Mouse (Mus musculus): ENCODE data around the gene Olr1. TPM values are rescaled to one million over a fixed set of nuclear protein-coding genes. Genes with fewer than 3 reads are reported as not detected.

Gene Olr1
- not detected in 2 replicates for polyA plus RNA-seq (2014; fragmentation: Nextera tagmentation; extraction: Ambion mirVana)

DNA sequence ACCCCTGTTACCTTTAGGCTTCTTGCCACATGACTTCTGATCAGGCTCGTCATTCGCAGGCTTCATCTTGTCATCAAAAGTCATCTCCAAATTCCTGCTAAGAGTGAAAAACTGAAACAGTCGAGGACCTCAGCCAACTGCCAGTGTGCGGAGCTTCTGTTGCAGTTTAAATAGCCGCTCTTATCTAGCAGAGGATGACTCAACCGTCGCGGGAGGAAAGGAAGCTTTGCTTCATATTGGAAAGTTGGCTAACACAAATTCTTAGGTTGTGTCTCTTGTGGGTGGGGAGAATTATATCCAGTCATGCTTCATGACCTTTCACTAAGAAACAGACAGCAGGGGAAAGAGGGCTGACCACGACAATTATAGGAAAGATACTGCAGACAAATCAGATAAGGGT is at the start of gene Olr1:
Gene Olr1 (minus strand): TSS at position 142 of the 400 bp plus-strand sequence.
- no peak within 1 kb of the TSS for H3K9ac ChIP-seq
- no peaks in the 10 kb centered on the region for H3K36me3 ChIP-seq (replicated peaks; ENCODE audit: control insufficient read depth, insufficient read depth)
- no peaks in the 10 kb centered on the region for H3K9me3 ChIP-seq (ENCODE audit: control insufficient read depth, low read length)
- H3K27ac ChIP-seq: no peak within 1 kb of the TSS
- 87% methylated on average over 9 of the region's 9 CpGs for WGBS
- no peak within 1 kb of the TSS for H3K4me3 ChIP-seq (replicated peaks; ENCODE audit: low read length)
- ATAC-seq (ENCODE audit: low FRiP score) (no peak), DNase-seq (ENCODE audit: low spot score) (no peak)
- H3K27me3 ChIP-seq (ENCODE audit: control insufficient read depth, insufficient read depth, low read length): no peaks in the 10 kb centered on the region
- no peak within 1 kb of the TSS for H3K4me2 ChIP-seq (replicated peaks)
- no peaks in the 10 kb centered on the region for H3K4me1 ChIP-seq (replicated peaks; ENCODE audit: control insufficient read depth, insufficient read depth, low read length)

DNA sequence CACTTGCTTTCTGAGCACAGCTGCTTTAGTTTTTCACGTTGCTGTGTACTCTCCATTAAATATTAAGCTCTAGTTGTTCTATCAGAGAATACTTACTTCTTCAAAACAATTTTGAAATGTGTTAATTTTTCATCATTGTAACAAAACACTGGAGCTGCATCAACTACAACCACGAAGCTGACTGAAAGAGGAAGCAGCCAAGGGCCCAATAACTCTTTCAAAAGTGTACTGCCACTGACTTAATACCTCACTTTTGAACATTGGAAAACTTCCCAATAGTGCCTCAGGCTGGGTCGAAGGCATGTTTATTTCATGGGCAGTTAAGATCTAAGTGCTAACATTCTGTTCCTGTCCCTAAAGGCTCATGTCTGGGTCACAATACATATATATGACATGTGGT is 41.0 kb upstream of the Olr1 start:
- WGBS: 83% methylated on average over 3 of the region's 3 CpGs
- DNase-seq (ENCODE audit: low spot score) (no peak), ATAC-seq (ENCODE audit: low FRiP score) (no peak)
- H3K36me3 ChIP-seq (replicated peaks; ENCODE audit: control insufficient read depth, insufficient read depth): 0 out of 2 replicates have a peak, but pooled peaks cover 3% of the 10 kb centered on the region
- no peak overlapping the region for H3K27ac ChIP-seq
- H3K4me3 ChIP-seq (replicated peaks; ENCODE audit: low read length): no peak overlapping the region
- no peaks in the 10 kb centered on the region for H3K4me1 ChIP-seq (replicated peaks; ENCODE audit: control insufficient read depth, insufficient read depth, low read length)
- no peaks in the 10 kb centered on the region for H3K9me3 ChIP-seq (ENCODE audit: control insufficient read depth, low read length)
- H3K4me2 ChIP-seq (replicated peaks): no peak overlapping the region
- H3K9ac ChIP-seq: no peak overlapping the region
- no peaks in the 10 kb centered on the region for H3K27me3 ChIP-seq (ENCODE audit: control insufficient read depth, insufficient read depth, low read length)

DNA sequence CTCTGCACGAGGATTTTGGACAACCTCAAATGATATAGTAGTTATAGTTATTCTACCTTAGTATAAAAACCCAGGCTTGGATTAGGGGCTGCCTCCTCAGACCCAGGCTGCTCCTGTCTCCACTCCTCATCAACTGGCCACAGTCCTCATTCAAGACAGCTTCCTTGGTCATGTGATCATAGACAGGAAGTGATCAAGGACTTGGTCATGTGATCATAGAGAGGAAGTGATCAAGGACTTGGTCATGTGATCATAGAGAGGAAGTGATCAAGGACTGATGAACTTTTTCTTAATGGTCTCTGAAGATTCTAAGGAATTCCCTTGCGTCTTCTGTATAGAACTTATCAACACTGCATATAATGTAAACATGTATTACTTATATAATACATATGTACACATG is 40.3 kb upstream of the Olr1 start:
- H3K36me3 ChIP-seq (replicated peaks; ENCODE audit: control insufficient read depth, insufficient read depth): peaks cover 10% of the 10 kb centered on the region; the same call in 1 of the 2 replicates
- H3K4me3 ChIP-seq (replicated peaks; ENCODE audit: low read length): no peak overlapping the region
- H3K9me3 ChIP-seq (ENCODE audit: control insufficient read depth, low read length): no peaks in the 10 kb centered on the region
- DNase-seq (ENCODE audit: low spot score) (no peak), ATAC-seq (ENCODE audit: low FRiP score) (no peak)
- H3K27ac ChIP-seq: no peak overlapping the region
- H3K9ac ChIP-seq: no peak overlapping the region
- H3K27me3 ChIP-seq (ENCODE audit: control insufficient read depth, insufficient read depth, low read length): no peaks in the 10 kb centered on the region
- H3K4me2 ChIP-seq (replicated peaks): no peak overlapping the region
- 90% methylated on average over 2 of the region's 2 CpGs for WGBS
- H3K4me1 ChIP-seq (replicated peaks; ENCODE audit: control insufficient read depth, insufficient read depth, low read length): no peaks in the 10 kb centered on the region

DNA sequence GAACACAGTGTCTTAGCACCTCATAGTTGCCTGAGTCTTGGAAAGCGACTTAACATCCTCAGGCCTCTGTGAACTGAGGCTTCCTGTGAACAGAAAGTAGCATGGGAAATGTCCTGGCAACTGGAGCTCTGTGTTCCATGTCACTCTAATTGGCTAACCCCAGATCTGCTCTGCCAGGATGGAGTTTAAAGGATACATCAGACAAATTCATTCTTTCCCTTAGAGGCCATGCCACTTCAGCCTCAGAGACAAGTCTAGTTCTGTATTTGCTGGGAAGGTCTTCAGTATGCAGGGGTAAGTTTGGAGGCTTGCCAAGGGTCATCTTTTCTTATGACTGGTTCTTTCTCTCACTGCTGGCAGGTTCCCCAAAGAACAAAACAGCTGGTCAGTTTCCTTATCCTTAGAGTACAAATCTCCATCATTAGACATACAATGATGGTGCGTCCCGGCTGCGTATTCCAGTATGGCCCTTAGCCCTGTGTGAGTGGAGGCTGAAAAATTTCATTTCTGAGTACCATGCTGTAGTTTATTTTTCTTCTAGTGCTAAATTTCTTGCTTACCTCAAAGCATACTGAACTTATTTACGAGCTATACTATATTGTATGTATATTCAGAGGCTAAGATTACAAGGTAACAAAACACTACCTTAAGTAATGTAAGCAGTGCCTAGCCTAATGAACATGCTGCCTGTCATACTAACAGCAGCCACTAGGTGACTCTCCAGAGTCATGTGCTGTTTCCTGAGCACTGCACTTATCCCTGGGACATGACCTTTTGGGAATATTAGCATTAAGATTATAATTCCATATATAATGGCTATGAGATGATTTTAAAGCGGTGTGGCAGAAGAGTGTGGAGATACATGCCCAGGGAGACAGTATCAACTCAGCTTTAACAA is 37.0 kb upstream of the Olr1 start:
- 54% methylated on average over 6 of the region's 6 CpGs for WGBS
- Histone ChIP-seq H3K36me3 (replicated peaks; ENCODE audit: control insufficient read depth, insufficient read depth) (peaks cover 42% of the 10 kb centered on the region), H3K9ac (no peak overlapping the region), H3K9me3 (ENCODE audit: control insufficient read depth, low read length) (no peaks in the 10 kb centered on the region), H3K4me1 (replicated peaks; ENCODE audit: control insufficient read depth, insufficient read depth, low read length) (no peaks in the 10 kb centered on the region), H3K4me3 (replicated peaks; ENCODE audit: low read length) (no peak overlapping the region), H3K27me3 (ENCODE audit: control insufficient read depth, insufficient read depth, low read length) (no peaks in the 10 kb centered on the region), H3K27ac (no peak overlapping the region), H3K4me2 (replicated peaks) (no peak overlapping the region)
- peak; percentile 80 for DNase-seq (ENCODE audit: low spot score)
- peak; percentile 85 for ATAC-seq (ENCODE audit: low FRiP score)

DNA sequence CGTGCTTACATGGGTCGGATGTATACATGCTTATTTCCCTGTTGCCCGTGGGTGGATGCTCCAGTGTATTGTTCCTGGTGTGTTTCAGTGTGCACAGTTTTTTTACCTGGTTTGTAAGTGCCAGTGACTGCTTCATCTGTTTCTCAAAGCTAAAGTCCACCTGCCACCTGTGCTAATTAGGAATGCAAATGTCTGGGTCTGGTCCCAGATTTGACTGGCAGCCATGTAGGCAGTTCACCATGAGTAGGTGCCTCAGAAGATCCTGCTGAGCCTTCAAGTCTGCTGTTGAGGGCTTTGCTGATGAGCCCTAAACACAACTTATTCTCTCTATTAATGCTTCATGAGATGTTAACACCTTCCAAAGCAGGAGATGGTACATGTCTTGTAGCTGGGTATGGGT is 35.6 kb upstream of the Olr1 start:
- WGBS: 93% methylated on average over 3 of the region's 3 CpGs
- no peak overlapping the region for H3K4me3 ChIP-seq (replicated peaks; ENCODE audit: low read length)
- H3K27me3 ChIP-seq (ENCODE audit: control insufficient read depth, insufficient read depth, low read length): no peaks in the 10 kb centered on the region
- no peaks in the 10 kb centered on the region for H3K4me1 ChIP-seq (replicated peaks; ENCODE audit: control insufficient read depth, insufficient read depth, low read length)
- H3K27ac ChIP-seq: no peak overlapping the region
- DNase-seq (ENCODE audit: low spot score) (no peak), ATAC-seq (ENCODE audit: low FRiP score) (no peak)
- H3K36me3 ChIP-seq (replicated peaks; ENCODE audit: control insufficient read depth, insufficient read depth): peaks cover 57% of the 10 kb centered on the region
- H3K9ac ChIP-seq: no peak overlapping the region
- H3K9me3 ChIP-seq (ENCODE audit: control insufficient read depth, low read length): no peaks in the 10 kb centered on the region
- no peak overlapping the region for H3K4me2 ChIP-seq (replicated peaks)

DNA sequence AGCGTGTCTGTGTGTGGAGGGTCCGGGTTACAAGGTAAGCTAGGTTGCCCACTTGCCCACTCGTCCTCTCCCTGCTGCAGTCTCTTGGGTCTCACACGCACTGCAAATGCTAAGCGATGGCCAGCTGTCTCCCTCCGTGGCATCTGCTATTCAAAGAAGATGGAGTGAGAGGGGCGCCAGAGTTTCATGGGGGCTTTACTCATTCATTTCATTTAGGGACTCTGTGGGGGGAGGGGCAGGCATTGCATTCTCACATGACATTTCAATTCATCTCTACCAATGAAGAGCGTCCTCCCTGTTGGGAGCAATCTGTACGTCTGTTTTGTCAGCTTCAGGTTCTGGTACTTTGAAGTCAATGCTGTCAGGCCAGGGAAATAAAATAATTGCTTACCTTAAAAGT is 35.0 kb upstream of the Olr1 start:
- no peak overlapping the region for H3K9ac ChIP-seq
- peaks cover 60% of the 10 kb centered on the region for H3K36me3 ChIP-seq (replicated peaks; ENCODE audit: control insufficient read depth, insufficient read depth)
- H3K9me3 ChIP-seq (ENCODE audit: control insufficient read depth, low read length): no peaks in the 10 kb centered on the region
- H3K27me3 ChIP-seq (ENCODE audit: control insufficient read depth, insufficient read depth, low read length): no peaks in the 10 kb centered on the region
- no peak overlapping the region for H3K27ac ChIP-seq
- no peak overlapping the region for H3K4me2 ChIP-seq (replicated peaks)
- DNase-seq (ENCODE audit: low spot score) (no peak), ATAC-seq (ENCODE audit: low FRiP score) (no peak)
- H3K4me3 ChIP-seq (replicated peaks; ENCODE audit: low read length): no peak overlapping the region
- H3K4me1 ChIP-seq (replicated peaks; ENCODE audit: control insufficient read depth, insufficient read depth, low read length): 0 out of 2 replicates have a peak, but pooled peaks cover under 1% of the 10 kb centered on the region
- 36% methylated on average over 9 of the region's 9 CpGs for WGBS

DNA sequence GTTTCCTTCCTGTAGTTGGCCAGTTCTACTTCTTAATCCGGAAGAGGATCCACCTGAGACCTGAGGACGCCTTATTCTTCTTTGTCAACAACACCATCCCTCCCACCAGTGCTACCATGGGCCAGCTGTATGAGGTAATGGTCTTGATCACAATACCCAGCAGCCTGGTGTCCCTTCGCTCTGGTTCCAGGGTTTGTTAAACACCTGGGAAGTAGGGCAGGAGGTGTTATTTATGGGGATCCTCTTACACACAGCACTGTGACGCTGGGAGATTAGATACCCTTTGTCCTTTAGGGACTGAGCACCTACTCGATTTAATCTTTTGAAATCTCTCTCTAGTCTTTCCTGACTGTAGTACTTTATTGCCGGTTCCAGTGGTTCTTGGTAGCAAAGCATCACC is 31.6 kb upstream of the Olr1 start:
- 95% methylated on average over 6 of the region's 6 CpGs for WGBS
- no peak overlapping the region for H3K9ac ChIP-seq
- no peak overlapping the region for H3K4me2 ChIP-seq (replicated peaks)
- H3K4me3 ChIP-seq (replicated peaks; ENCODE audit: low read length): no peak overlapping the region
- H3K9me3 ChIP-seq (ENCODE audit: control insufficient read depth, low read length): no peaks in the 10 kb centered on the region
- DNase-seq (ENCODE audit: low spot score): no peak
- ATAC-seq (ENCODE audit: low FRiP score): no peak
- H3K4me1 ChIP-seq (replicated peaks; ENCODE audit: control insufficient read depth, insufficient read depth, low read length): peaks cover 24% of the 10 kb centered on the region
- no peaks in the 10 kb centered on the region for H3K27me3 ChIP-seq (ENCODE audit: control insufficient read depth, insufficient read depth, low read length)
- H3K36me3 ChIP-seq (replicated peaks; ENCODE audit: control insufficient read depth, insufficient read depth): peaks cover 60% of the 10 kb centered on the region
- no peak overlapping the region for H3K27ac ChIP-seq

DNA sequence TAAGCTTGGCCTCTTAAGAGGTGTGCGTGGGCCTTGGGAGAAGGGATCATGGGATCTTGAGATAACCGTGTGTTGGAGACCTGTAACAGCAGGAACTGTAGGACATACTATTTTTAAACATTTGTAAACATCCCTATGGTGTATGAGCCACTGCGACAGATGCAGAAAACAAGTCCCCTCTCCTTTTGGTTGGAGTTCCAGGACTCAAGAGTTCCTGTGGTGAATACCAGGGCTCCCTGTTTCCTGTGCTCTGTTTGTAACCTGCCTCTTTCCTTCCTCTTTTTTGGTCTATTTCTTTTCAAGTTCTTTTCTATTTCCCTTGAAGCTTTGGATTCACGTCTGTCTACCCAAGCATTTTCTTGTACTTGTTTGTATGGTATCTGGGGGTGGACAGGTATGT is 28.8 kb upstream of the Olr1 start:
- Histone ChIP-seq H3K27ac (no peak overlapping the region), H3K36me3 (replicated peaks; ENCODE audit: control insufficient read depth, insufficient read depth) (peaks cover 35% of the 10 kb centered on the region), H3K4me2 (replicated peaks) (peak overlapping the region; percentile 75), H3K4me3 (replicated peaks; ENCODE audit: low read length) (peak overlapping the region; percentile 94; the same call in 1 of the 2 replicates), H3K9me3 (ENCODE audit: control insufficient read depth, low read length) (no peaks in the 10 kb centered on the region), H3K4me1 (replicated peaks; ENCODE audit: control insufficient read depth, insufficient read depth, low read length) (peaks cover 24% of the 10 kb centered on the region), H3K9ac (no peak overlapping the region), H3K27me3 (ENCODE audit: control insufficient read depth, insufficient read depth, low read length) (no peaks in the 10 kb centered on the region)
- DNase-seq (ENCODE audit: low spot score) (no peak), ATAC-seq (ENCODE audit: low FRiP score) (no peak)
- WGBS: 82% methylated on average over 4 of the region's 4 CpGs

DNA sequence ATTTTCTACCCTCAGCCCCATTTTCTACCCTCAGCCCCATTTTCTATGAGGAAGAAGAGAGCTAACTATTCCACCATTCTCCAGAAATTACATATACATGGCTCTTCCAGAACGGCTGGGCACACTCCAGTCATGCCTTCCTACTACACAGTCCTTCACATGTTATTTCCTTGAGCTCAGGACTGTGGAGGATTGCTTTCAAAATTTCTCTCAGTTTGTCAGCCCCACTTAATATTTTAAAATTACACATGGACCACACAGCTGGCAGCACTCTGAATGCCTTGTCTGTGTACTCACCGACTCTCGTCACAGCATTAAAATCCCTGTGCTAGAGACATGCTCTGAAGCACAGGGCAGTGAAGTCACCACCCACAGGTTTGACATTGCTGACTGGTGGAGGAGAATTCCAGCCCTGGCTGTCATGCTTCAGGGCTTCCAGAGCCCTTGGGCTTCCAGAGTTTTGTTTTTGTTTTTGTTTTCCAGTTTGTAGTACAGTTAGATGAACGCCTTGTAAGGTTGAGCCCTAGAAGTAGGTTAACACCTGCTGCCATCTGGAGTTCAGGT is 27.7 kb upstream of the Olr1 start:
- peaks cover 24% of the 10 kb centered on the region for H3K4me1 ChIP-seq (replicated peaks; ENCODE audit: control insufficient read depth, insufficient read depth, low read length)
- peaks cover 25% of the 10 kb centered on the region for H3K36me3 ChIP-seq (replicated peaks; ENCODE audit: control insufficient read depth, insufficient read depth)
- H3K9ac ChIP-seq: peak overlapping the region; percentile 95
- peak overlapping the region; percentile 94 for H3K4me3 ChIP-seq (replicated peaks; ENCODE audit: low read length)
- H3K9me3 ChIP-seq (ENCODE audit: control insufficient read depth, low read length): no peaks in the 10 kb centered on the region
- no peaks in the 10 kb centered on the region for H3K27me3 ChIP-seq (ENCODE audit: control insufficient read depth, insufficient read depth, low read length)
- H3K4me2 ChIP-seq (replicated peaks): peak overlapping the region; percentile 75
- peak overlapping the region; percentile 94 for H3K27ac ChIP-seq
- 49% methylated on average over 4 of the region's 4 CpGs for WGBS
- DNase-seq (ENCODE audit: low spot score) (no peak), ATAC-seq (ENCODE audit: low FRiP score) (peak; percentile 19; the same call in 1 of the 2 replicates)
